Mouse (Mus musculus): ENCODE data around the gene Necap2.
A peak's percentile ranks its signal among the peaks of the same experiment; 100 is the strongest.

Necap2 gene

DNA sequence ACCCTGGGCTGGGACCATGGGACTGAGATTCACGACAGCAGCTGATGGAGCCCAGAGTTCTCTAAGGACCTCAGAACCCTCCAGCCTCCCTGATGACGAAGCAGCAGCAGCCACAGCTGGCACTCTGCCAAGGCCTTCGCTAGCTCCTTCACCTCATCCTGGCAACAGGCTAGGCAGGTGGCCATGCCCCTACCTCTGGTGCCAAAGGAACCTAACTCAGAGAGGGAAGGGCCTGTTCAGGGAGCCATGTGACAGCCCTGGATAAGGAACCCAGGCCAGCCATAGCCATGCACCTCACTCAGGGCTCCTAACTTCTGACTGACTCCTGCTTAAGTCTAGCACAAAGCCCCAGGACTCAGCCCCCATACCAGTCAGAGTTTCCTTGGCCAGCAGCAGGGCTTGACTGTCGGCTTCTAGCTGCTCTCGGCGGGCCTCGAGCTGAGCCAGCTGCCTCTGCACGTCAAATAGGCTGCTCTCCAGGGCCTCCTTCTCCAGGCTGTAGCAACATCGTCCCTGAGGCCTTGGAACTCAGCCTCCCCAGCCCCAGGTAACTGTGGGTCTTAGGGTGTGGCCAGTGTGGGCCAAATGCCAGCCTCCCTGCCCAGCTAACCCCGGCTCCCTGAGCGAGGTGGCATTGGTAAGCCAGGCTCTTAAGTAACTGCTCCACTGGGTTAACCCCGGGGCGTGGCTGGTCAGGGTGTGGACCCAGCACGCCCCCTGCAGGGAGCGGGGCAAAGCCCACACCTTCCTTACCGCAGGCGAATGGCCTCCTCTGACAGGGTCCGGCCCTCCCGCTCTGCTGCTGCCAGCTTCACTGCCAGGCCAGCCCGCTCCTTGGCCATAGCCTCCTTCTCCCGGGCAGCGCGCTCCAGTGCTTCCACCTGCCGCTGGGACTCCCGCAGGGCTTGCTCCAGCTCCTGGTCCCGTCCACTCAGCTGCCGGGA is 44.3 kb downstream of the Necap2 start:
- no peak for DNase-seq (ENCODE audit: low spot score in 2 of 2)

- no peak for DNase-seq (ENCODE audit: low spot score in 2 of 2)
Measured at GRCm38 (mm10) chr4:141031733-141032132, 46.4 kb downstream of the Necap2 start.

- DNase-seq (ENCODE audit: low spot score in 2 of 2) = no peak
Measured at GRCm38 (mm10) chr4:141030541-141031206, 47.5 kb downstream of the Necap2 start.

GRCm38 (mm10) chr4:141024992-141025391 is 53.2 kb downstream of the Necap2 start:
- DNase-seq (ENCODE audit: low spot score in 2 of 2) = no peak

GRCm38 (mm10) chr4:141024052-141024451 is 54.1 kb downstream of the Necap2 start:
- DNase-seq (ENCODE audit: low spot score in 2 of 2) = peak in 1 of 2 experiments; percentile 56

GRCm38 (mm10) chr4:141021614-141021929 is 56.6 kb downstream of the Necap2 start:
- DNase-seq (ENCODE audit: low spot score in 2 of 2) = no peak

- no peak for DNase-seq (ENCODE audit: low spot score in 2 of 2)
Measured at GRCm38 (mm10) chr4:141020811-141021613, 57.1 kb downstream of the Necap2 start.

DNA sequence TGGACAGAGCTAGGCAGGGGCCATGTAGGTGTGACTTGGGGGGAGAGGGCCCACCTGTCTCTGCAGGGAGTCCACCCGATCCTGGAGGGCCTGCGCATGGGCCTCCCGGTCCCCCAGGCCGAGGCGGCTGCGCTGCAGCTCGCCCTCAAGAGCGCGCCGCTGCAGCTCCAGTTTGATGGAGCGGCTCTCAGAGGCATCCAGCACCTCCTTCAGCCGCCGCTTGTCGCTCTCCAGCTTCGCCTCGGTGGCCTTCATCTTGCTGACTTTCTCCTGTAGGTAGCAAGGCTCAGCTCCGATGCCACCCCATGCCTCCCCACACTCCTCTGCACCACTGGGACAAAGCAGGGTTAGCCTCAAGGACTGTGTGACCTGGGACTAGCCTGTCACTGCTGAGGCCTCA is 57.9 kb downstream of the Necap2 start:
- DNase-seq (ENCODE audit: low spot score in 2 of 2) = no peak

DNA sequence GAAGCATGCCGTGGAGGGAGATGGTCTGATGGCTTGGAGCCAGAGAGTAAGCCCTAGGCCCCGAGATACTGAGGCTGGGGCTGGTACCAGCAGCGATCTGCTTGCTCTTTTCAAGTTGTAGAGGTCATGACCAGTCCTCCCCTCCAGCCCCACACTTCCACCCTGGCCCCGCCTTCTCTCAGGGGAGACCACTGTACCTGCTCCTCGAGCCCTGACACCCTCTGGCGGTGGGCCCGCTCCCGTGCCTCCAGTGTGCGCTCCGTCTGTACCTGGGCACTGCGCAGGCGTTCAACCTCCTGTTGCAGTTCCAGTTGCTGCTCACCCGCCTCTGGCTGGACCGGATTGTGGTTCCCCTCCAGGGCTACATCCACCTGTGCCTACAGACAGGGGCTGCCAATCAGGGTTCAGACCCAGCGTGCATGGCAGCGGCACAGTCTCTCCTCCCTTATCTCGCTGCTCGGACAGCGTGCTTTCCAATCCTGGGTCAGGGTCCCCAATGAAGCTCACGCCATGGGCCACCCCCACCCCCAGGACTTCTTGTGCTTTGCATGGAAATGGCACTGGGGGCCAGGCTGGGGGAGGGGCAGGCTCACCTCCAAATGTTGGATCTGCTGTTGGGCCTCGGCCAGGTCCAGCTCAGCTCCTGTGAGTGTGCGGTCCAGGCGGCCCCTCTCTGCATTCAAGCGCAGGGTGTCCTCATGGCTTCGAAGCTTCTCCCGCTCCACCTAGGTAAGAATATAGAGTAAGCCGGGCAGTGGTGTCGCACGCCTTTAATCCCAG is 60.3 kb downstream of the Necap2 start:
- DNase-seq (ENCODE audit: low spot score in 2 of 2) = no peak
